Mouse (Mus musculus): ENCODE measurements around the gene Dpy19l1.

Dpy19l1 gene

GRCm38 (mm10) chr9:24470166-24470565 is 32.8 kb downstream of the Dpy19l1 start:
- no peak for DNase-seq (ENCODE audit: low spot score in 2 of 2)

GRCm38 (mm10) chr9:24467186-24467585 is 35.8 kb downstream of the Dpy19l1 start:
- no peak for DNase-seq (ENCODE audit: low spot score in 2 of 2)

GRCm38 (mm10) chr9:24466649-24467048 is 36.3 kb downstream of the Dpy19l1 start:
- no peak for DNase-seq (ENCODE audit: low spot score in 2 of 2)

- DNase-seq (ENCODE audit: low spot score in 2 of 2), result no peak
Measured at GRCm38 (mm10) chr9:24461379-24461961, 41.5 kb downstream of the Dpy19l1 start.

- no peak for DNase-seq (ENCODE audit: low spot score in 2 of 2)
Measured at GRCm38 (mm10) chr9:24453833-24454232, 49.1 kb downstream of the Dpy19l1 start.

- no peak for DNase-seq (ENCODE audit: low spot score in 2 of 2)
Measured at GRCm38 (mm10) chr9:24450976-24451375, 52.0 kb downstream of the Dpy19l1 start.

GRCm38 (mm10) chr9:24450524-24450923 is 52.4 kb downstream of the Dpy19l1 start:
- DNase-seq (ENCODE audit: low spot score in 2 of 2), result no peak

- DNase-seq (ENCODE audit: low spot score in 2 of 2), result no peak
Measured at GRCm38 (mm10) chr9:24434901-24435300, 68.0 kb downstream of the Dpy19l1 start.

- DNase-seq (ENCODE audit: low spot score in 2 of 2), result no peak
Measured at GRCm38 (mm10) chr9:24429721-24430120, 73.2 kb downstream of the Dpy19l1 start.

GRCm38 (mm10) chr9:24425679-24426078 is 77.3 kb downstream of the Dpy19l1 start:
- no peak for DNase-seq (ENCODE audit: low spot score in 2 of 2)

GRCm38 (mm10) chr9:24423241-24423640 is 79.7 kb downstream of the Dpy19l1 start:
- no peak for DNase-seq (ENCODE audit: low spot score in 2 of 2)

- no peak for DNase-seq (ENCODE audit: low spot score in 2 of 2)
Measured at GRCm38 (mm10) chr9:24421888-24422287, 81.1 kb downstream of the Dpy19l1 start.

- DNase-seq (ENCODE audit: low spot score in 2 of 2), result no peak
Measured at GRCm38 (mm10) chr9:24421221-24421620, 81.7 kb downstream of the Dpy19l1 start.

GRCm38 (mm10) chr9:24420144-24420543 is 82.8 kb downstream of the Dpy19l1 start:
- DNase-seq (ENCODE audit: low spot score in 2 of 2), result no peak

GRCm38 (mm10) chr9:24418281-24418680 is 84.7 kb downstream of the Dpy19l1 start:
- DNase-seq (ENCODE audit: low spot score in 2 of 2), result no peak

GRCm38 (mm10) chr9:24411483-24411882 is 91.5 kb downstream of the Dpy19l1 start:
- DNase-seq (ENCODE audit: low spot score in 2 of 2), result no peak

GRCm38 (mm10) chr9:24410439-24410838 is 92.5 kb downstream of the Dpy19l1 start:
- no peak for DNase-seq (ENCODE audit: low spot score in 2 of 2)

- DNase-seq (ENCODE audit: low spot score in 2 of 2), result no peak
Measured at GRCm38 (mm10) chr9:24407992-24408391, 94.9 kb downstream of the Dpy19l1 start.

GRCm38 (mm10) chr9:24394146-24394545 is 108.8 kb downstream of the Dpy19l1 start:
- DNase-seq (ENCODE audit: low spot score in 2 of 2), result no peak

- DNase-seq (ENCODE audit: low spot score in 2 of 2), result no peak
Measured at GRCm38 (mm10) chr9:24390807-24391370, 112.1 kb downstream of the Dpy19l1 start.

GRCm38 (mm10) chr9:24387230-24387629 is 115.7 kb downstream of the Dpy19l1 start:
- no peak for DNase-seq (ENCODE audit: low spot score in 2 of 2)

GRCm38 (mm10) chr9:24379321-24379720 is 123.6 kb downstream of the Dpy19l1 start:
- DNase-seq (ENCODE audit: low spot score in 2 of 2), result no peak

- no peak for DNase-seq (ENCODE audit: low spot score in 2 of 2)
Measured at GRCm38 (mm10) chr9:24378848-24379247, 124.1 kb downstream of the Dpy19l1 start.

Measured in urinary bladder, postnatal 4 days (tissue).